Mouse (Mus musculus) intestine, embryonic 15.5 days (tissue): Measurements from ENCODE around the gene Bri3. TPM values are rescaled to one million over a fixed set of nuclear protein-coding genes. Genes with fewer than 3 reads are reported as not detected.

Experiments
- ATAC-seq: fragments of 200-750 bp; cut with Nextera tagmentation; 2 replicates; pipeline ENCODE4 v1.8.0; 2017; ENCODE audit warnings: moderate TSS enrichment, moderate library complexity
- H3K27ac ChIP-seq: fragments of 300-500 bp; sonication (generic); 2 replicates; pipeline ENCODE4 v1.5.1; 2015; ENCODE audit warnings: mild to moderate bottlenecking, inconsistent platforms
- H3K27me3 ChIP-seq: fragments of 300-500 bp; sonication (generic); replicated peaks from 2 replicates; pipeline ENCODE4 v1.6.1; 2015; ENCODE audit warnings: inconsistent platforms
- H3K36me3 ChIP-seq: fragments of 300-500 bp; sonication (generic); 2 replicates; pipeline ENCODE4 v1.6.1; 2015; ENCODE audit warnings: inconsistent platforms
- H3K4me1 ChIP-seq: fragments of 300-500 bp; sonication (generic); replicated peaks from 2 replicates; pipeline ENCODE4 v1.6.1; 2015; ENCODE audit warnings: inconsistent platforms
- H3K4me2 ChIP-seq: fragments of 300-500 bp; sonication (generic); replicated peaks from 2 replicates; pipeline ENCODE4 v1.6.1; 2015; ENCODE audit warnings: mild to moderate bottlenecking, inconsistent platforms
- H3K4me3 ChIP-seq: fragments of 300-500 bp; sonication (generic); replicated peaks from 2 replicates; pipeline ENCODE4 v1.5.1; 2015; ENCODE audit warnings: inconsistent platforms
- H3K9ac ChIP-seq: fragments of 300-500 bp; sonication (generic); 2 replicates; pipeline ENCODE4 v1.6.1; 2015; ENCODE audit warnings: inconsistent platforms
- H3K9me3 ChIP-seq: fragments of 300-500 bp; sonication (generic); 2 replicates; pipeline ENCODE4 v1.6.1; 2016; ENCODE audit warnings: inconsistent platforms
- WGBS: fragments of 180-500 bp; shearing (Covaris S2); methylation state at CpG from one replicate; pipeline ENCODE4 v1.1.7; 2015; 5-methylcytosine and 5-hydroxymethylcytosine counted together
- polyA plus RNA-seq: library from polyadenylated mRNA; unstranded; fragments of >200 nt; fragmentation: Nextera tagmentation; extraction: Ambion mirVana; gene quantifications from 2 replicates; pipeline ENCODE4 v1.2.1, GENCODE M21; 2015

Gene Bri3
- polyA plus RNA-seq, 1 experiment from 2014 or later, result 133 TPM

DNA sequence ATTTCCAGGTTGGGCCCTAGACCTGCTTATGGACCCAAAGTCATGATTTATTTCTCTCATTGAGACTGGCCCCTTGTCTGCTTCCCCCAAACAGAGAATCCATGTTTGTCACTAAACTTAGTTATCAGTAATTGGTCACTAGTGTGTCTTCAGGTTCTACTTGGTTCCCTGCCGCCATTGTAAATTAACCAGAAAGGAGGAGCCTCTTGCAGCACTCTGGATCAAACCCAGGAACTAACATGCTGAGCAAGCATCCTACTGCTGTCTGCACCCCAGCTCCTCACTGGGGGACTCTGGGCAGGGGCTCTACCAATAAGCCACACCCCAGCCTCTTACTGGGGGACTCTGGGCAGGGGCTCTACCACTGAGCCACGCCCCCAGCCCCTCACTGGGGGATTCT, 1.4 kb downstream of the Bri3 start:
- no peak overlapping the region for H3K4me3 ChIP-seq
- no peaks in the 10 kb centered on the region for H3K36me3 ChIP-seq
- H3K4me2 ChIP-seq, result no peak overlapping the region
- H3K9me3 ChIP-seq, result no peaks in the 10 kb centered on the region
- no peak overlapping the region for H3K9ac ChIP-seq
- ATAC-seq, result no peak
- WGBS, result 79% methylated on average over 2 of the region's 2 CpGs
- H3K27ac ChIP-seq, result no peak overlapping the region
- H3K27me3 ChIP-seq, result no peaks in the 10 kb centered on the region; the same call in 1 of the 2 replicates
- peaks cover 7% of the 10 kb centered on the region for H3K4me1 ChIP-seq

DNA sequence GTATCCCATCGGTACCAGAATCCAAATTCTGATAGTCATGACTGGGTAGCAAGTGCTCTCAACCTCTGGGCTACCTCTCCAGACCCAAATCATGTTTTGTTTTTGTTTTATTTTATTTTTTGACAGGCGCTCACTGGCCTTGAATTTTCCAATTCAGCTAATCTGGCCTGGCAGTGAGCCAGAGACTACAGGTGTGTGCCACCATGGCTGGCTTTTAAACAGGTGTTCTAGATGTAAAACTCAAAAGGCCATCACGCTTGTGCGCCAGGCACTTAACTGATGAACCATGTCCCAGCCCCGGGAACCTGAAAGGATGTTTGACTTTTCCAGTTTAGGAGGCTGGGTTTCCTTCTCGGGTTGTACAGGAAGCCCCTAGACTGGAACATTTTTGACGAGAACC, 2.4 kb downstream of the Bri3 start:
- Histone ChIP-seq H3K9me3 (no peaks in the 10 kb centered on the region), H3K4me1 (peaks cover 7% of the 10 kb centered on the region), H3K4me3 (no peak overlapping the region), H3K9ac (no peak overlapping the region), H3K27me3 (no peaks in the 10 kb centered on the region; the same call in 1 of the 2 replicates), H3K36me3 (no peaks in the 10 kb centered on the region), H3K27ac (no peak overlapping the region), H3K4me2 (no peak overlapping the region)
- 47% methylated on average over 7 of the region's 7 CpGs for WGBS
- ATAC-seq, result no peak

DNA sequence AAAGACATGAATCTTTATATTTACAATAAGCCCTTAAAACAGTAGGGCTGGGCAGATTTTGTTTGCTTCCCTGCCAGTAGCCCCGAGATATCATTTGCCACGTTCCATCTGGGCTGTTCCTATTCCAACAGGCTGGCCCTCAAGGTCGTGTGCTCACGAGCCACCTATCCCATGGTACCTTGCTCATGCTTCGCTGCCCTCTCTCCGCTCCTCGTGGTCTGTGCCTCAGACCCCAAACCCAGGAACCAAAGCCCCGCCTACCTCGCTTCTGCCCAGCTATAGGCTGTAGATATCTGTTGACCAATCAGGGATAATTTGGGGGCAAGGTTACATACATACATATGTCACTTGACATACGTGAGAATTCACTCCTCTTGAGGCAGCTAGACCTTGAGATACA, 3.1 kb downstream of the Bri3 start:
- 64% methylated on average over 10 of the region's 10 CpGs for WGBS
- Histone ChIP-seq H3K36me3 (no peaks in the 10 kb centered on the region), H3K27ac (no peak overlapping the region), H3K4me2 (no peak overlapping the region), H3K9me3 (no peaks in the 10 kb centered on the region), H3K9ac (no peak overlapping the region), H3K27me3 (no peaks in the 10 kb centered on the region; the same call in 1 of the 2 replicates), H3K4me3 (no peak overlapping the region), H3K4me1 (peaks cover 7% of the 10 kb centered on the region)
- ATAC-seq, result peak; percentile 30; the same call in 1 of the 2 replicates

DNA sequence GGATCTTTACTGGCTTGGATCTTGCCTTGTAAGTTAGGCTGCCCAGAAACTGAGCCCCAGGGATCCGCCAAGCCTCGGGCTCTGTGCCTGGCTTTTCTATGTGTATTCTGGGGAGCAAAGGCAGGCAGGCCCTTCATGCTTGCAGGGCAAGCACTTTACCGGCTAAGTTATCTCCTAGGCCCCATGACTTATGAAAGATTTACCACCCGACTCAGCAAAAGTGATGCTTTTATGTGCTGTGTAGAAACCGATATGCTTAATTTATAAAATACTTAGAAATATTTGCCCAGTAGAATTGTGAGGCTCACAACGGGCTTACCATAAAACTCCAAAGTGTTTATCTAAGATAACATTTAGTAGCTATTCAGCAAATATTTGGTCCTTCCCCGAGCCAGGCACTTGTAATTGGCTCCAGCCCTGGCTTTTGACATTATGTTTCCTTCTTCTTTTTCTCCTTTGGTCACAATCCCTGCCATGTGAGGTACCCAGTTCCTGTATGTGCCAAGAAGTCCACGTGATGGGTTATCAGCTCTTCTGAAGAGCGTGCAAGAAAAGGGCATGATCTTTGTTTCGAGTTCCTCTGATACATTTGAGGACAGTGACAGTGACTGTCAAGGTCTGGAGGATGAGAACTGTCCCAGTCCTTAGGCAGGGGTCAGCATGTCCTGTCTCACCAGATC, 3.8 kb downstream of the Bri3 start:
- H3K27ac ChIP-seq, result peak overlapping the region; percentile 33; the same call in 1 of the 2 replicates
- no peaks in the 10 kb centered on the region for H3K9me3 ChIP-seq
- H3K9ac ChIP-seq, result no peak overlapping the region
- peaks cover 7% of the 10 kb centered on the region for H3K4me1 ChIP-seq
- no peak overlapping the region for H3K4me2 ChIP-seq
- 32% methylated on average over 10 of the region's 10 CpGs for WGBS
- no peak overlapping the region for H3K4me3 ChIP-seq
- peak; percentile 65 for ATAC-seq
- no peaks in the 10 kb centered on the region for H3K36me3 ChIP-seq
- H3K27me3 ChIP-seq, result no peaks in the 10 kb centered on the region; the same call in 1 of the 2 replicates

DNA sequence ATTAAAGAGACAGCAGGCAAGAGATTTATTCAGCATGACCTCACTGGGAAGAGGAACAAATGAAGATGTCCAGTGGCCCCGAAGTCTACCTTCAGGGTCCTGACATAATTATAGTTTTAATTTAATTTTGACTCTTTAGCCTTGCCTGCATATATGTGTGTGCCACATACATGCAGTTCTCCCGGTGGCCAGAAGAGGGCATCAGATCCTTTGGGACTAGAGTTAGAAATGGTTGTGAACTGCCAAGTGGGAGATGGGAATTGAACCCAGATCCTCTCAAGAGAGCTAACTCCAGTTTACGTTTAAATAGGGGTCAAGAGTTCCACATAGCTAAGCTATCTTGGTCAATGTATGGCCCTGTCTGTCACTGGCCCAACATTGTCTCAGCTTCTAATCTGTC, 5.6 kb downstream of the Bri3 start:
- Histone ChIP-seq H3K4me1 (peaks cover 11% of the 10 kb centered on the region), H3K36me3 (no peaks in the 10 kb centered on the region), H3K27me3 (no peaks in the 10 kb centered on the region), H3K4me2 (no peak overlapping the region), H3K9ac (no peak overlapping the region), H3K4me3 (no peak overlapping the region), H3K9me3 (no peaks in the 10 kb centered on the region), H3K27ac (no peak overlapping the region)
- no peak for ATAC-seq
- WGBS, result 82% methylated on average over 3 of the region's 3 CpGs

DNA sequence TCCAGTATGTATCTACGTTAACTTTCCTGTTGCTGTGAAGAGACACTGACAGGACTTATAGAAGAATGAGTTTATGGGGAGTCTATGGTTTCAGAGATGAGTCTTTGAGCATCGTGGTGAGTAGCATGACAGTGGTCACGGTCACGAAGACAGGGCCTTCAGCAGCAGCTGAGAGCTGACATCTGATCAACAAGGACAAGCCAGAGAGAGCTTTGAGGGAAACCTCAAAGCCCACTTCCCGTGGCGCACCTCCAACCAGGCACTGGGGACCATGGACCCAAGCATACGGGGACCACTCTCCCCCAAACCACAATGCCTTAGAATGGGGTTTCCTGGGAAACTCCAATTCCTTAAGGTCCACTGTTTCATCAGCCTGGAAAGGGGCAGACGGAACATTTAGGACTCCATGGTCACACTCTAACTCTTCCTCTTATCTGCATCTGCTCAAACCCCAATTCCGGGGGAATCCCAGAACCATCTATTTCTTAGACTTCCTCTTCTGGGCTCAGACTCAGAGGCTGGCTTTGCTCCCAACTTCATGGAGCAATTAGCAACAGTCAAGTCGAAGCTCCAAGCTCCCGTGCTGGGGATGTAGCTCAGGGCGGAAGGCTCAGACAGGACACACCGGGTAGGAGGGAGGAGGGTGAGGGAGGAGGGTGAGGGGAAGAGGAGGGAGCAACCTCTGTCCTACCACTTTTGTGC, 7.8 kb downstream of the Bri3 start:
- Histone ChIP-seq H3K4me1 (peaks cover 16% of the 10 kb centered on the region), H3K36me3 (no peaks in the 10 kb centered on the region), H3K27me3 (no peaks in the 10 kb centered on the region), H3K4me3 (no peak overlapping the region), H3K9ac (no peak overlapping the region), H3K9me3 (no peaks in the 10 kb centered on the region), H3K27ac (no peak overlapping the region), H3K4me2 (no peak overlapping the region)
- WGBS, result 83% methylated on average over 13 of the region's 13 CpGs
- ATAC-seq, result no peak

DNA sequence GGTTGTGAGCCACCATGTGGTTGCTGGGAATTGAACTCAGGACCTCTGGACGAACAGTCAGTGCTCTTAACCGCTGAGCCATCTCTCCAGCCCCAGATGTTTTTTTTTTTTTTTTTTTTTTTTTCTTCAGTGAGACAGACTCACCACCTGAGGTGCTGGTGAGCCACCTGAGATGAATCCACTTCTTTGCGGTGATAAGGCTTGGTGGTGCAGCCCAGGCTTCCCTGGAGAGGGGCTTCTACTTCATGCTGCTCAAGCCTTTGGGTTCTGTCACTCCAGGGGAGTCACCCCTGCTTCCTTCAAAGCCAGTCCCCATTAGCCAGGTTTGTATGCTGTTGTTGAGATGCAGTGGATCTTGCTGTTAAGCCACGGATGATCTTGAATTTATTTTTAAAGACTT, 9.0 kb downstream of the Bri3 start:
- WGBS, result 71% methylated on average over 4 of the region's 4 CpGs
- Histone ChIP-seq H3K27me3 (no peaks in the 10 kb centered on the region), H3K9me3 (no peaks in the 10 kb centered on the region), H3K4me1 (peaks cover 21% of the 10 kb centered on the region), H3K4me3 (no peak overlapping the region), H3K27ac (no peak overlapping the region), H3K4me2 (no peak overlapping the region), H3K36me3 (no peaks in the 10 kb centered on the region), H3K9ac (no peak overlapping the region)
- ATAC-seq, result no peak

DNA sequence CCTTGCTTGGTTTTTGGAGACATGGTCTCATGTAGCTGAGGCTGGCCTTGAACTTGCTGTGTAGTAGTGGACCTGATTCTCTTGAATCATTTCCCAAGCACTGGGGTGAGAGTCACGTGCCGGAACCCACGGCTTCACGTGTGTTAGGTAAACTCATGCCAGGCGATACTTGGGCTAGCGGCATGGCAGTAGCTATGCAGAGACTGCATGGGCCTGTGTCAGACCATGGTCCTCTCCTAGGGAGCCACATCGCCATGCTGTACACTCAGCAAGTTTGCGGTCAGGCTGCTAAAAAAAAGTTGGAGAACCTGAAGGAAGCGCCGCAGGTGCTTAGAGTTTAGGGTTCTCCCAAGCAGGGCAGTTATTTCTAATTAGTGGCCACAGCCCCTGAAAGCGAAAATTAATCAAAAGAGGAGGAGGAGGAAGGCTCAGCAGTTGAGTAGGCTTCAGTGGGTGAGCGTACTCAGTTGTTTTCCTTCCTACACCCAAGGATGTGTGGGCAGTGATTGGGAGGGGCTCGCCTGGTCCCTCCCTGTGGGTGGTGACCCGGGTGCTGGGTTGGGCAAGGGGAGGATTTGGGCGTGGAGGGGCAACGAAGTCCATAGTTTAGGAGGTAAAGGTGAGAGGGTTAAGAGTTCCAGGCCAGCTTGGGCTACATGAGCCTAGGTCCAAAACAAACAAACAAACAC, 10.0 kb downstream of the Bri3 start:
- no peaks in the 10 kb centered on the region for H3K36me3 ChIP-seq
- WGBS, result 54% methylated on average over 16 of the region's 16 CpGs
- peak overlapping the region; percentile 98 for H3K4me3 ChIP-seq
- peak overlapping the region; percentile 64 for H3K27ac ChIP-seq
- peak; percentile 72 for ATAC-seq
- H3K9me3 ChIP-seq, result no peaks in the 10 kb centered on the region
- no peak overlapping the region for H3K9ac ChIP-seq
- peak overlapping the region; percentile 73 for H3K4me2 ChIP-seq
- H3K4me1 ChIP-seq, result peaks cover 32% of the 10 kb centered on the region
- H3K27me3 ChIP-seq, result no peaks in the 10 kb centered on the region

DNA sequence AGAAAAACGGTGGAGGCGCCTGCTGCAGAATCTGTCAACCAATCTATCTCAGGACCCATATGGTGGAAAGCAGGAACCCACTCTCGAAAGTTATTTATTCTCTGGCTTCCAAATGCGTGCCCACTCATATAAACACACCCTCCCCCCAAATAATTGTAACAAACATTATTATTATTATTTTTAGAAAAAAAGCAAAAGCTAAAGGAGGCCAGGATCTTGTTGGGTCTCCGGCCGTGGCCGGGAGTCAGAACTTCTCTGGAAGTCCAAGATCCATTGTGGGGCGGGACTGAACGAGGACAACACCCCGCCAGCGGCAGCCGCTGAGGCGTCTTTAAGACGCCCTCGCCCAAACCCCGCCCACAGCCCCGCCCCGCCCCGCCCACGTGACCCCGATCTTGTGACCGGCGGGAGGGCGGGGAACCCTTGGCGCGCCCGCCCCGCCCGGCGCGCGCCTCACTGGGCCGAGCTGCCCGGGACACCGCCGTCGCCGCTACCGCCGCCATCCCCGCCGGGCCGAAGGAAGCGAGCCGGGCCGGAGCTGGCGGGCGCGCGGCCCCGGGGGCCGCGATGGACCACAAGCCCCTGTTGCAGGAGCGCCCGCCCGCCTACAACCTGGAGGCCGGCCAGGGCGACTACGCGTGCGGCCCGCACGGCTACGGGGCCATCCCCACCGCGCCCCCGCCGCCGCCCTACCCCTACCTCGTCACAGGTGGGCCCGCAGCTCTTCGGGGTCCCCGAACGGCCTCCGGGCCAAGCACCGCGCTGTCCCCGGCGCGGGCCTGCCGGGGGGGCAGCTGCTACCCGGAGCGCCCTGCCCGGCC, 10.8 kb downstream of the Bri3 start:
- H3K27me3 ChIP-seq, result no peaks in the 10 kb centered on the region

DNA sequence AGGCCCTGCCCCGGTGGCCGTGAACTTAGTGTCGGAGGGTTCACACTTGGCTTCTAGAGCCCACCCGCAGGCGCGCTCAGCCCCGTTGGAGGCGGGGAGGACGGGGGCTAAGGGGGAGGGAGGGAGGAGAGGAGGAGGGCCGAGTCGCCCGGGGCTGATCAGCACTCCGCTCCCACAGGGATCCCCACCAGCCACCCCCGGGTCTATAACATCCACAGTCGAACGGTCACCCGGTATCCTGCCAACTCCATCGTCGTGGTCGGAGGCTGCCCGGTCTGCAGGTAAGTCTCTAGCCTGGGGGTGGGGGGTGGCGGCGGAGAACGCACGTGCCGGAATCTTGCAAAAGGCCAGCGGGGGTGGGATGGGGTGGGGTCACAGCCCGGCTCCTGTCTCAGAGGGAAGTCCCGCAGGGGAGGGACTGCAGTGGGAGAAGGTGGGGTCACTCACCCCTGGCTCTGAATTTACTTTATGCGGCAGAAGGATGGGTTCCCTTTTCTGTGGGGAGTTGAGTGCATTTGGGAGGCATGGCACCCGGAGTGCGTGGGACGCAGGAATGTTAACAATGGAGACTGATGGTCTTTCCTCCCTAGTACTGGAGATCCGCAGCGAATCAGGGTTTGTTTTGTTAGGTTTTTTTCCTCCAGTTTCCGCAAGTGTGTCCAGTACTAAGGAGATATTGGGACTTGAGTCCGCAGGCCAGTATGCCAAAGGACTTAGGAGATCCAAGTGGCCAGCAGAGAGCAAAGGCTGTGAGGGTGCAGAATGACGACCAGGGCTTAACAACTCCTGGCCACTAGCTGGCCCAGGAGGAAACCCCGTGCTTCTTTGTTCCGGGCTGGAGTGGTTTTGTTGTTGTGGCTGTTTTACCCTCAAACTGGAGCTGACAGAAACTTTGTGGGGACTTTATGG, 11.6 kb downstream of the Bri3 start:
- H3K27me3 ChIP-seq, result no peaks in the 10 kb centered on the region
- H3K27ac ChIP-seq, result peak overlapping the region; percentile 93
- H3K9me3 ChIP-seq, result no peaks in the 10 kb centered on the region
- H3K4me1 ChIP-seq, result peaks cover 37% of the 10 kb centered on the region
- peak overlapping the region; percentile 98 for H3K4me3 ChIP-seq
- WGBS, result under 1% methylated on average over 40 of the region's 40 CpGs
- peak overlapping the region; percentile 93 for H3K9ac ChIP-seq
- peak overlapping the region; percentile 73 for H3K4me2 ChIP-seq
- peak; percentile 60 for ATAC-seq
- H3K36me3 ChIP-seq, result no peaks in the 10 kb centered on the region

More for the DNA sequence above, 10.8 kb downstream of the Bri3 start:
- peak overlapping the region; percentile 93 for H3K27ac ChIP-seq
- H3K9ac ChIP-seq, result peak overlapping the region; percentile 93
- H3K9me3 ChIP-seq, result no peaks in the 10 kb centered on the region
- no peaks in the 10 kb centered on the region for H3K36me3 ChIP-seq
- peak overlapping the region; percentile 98 for H3K4me3 ChIP-seq
- peak overlapping the region; percentile 73 for H3K4me2 ChIP-seq
- under 1% methylated on average over 38 of the region's 84 CpGs for WGBS
- ATAC-seq, result peak; percentile 88
- peaks cover 37% of the 10 kb centered on the region for H3K4me1 ChIP-seq

DNA sequence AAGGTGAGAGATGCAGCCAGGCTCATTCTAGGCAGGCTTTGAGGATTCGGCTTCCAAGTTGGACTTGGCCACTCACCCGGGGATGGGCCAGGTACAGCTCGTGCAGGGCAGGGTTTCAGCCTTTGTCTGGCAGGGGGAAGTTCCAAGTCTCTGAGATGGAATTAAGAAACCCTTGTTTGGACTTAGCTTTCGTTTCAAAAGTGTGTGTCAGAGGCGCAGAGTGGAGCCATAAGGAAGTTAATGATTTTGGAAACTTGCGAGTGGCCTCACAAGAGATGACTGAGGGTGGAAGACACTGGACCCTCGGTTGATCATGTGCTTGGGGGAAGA, 12.3 kb downstream of the Bri3 start:
- Histone ChIP-seq H3K27ac (peak overlapping the region; percentile 93), H3K36me3 (no peaks in the 10 kb centered on the region), H3K9me3 (no peaks in the 10 kb centered on the region), H3K27me3 (no peaks in the 10 kb centered on the region), H3K4me2 (peak overlapping the region; percentile 73), H3K4me1 (peaks cover 37% of the 10 kb centered on the region), H3K4me3 (peak overlapping the region; percentile 98), H3K9ac (peak overlapping the region; percentile 93)
- 6% methylated on average over 7 of the region's 7 CpGs for WGBS
- ATAC-seq, result no peak
